Mouse (Mus musculus): ENCODE measurements around the gene Zfp827.

Zfp827 gene

GRCm38 (mm10) chr8:79159397-79159796, 131.2 kb downstream of the Zfp827 start:
- no peak for DNase-seq (ENCODE audit: low spot score)

- no peak for DNase-seq (ENCODE audit: low spot score)
These were observed 132.1 kb downstream of the Zfp827 start for GRCm38 (mm10) chr8:79160302-79160701.

- DNase-seq (ENCODE audit: low spot score), result no peak
These were observed 133.0 kb downstream of the Zfp827 start for GRCm38 (mm10) chr8:79161172-79161778.

DNA sequence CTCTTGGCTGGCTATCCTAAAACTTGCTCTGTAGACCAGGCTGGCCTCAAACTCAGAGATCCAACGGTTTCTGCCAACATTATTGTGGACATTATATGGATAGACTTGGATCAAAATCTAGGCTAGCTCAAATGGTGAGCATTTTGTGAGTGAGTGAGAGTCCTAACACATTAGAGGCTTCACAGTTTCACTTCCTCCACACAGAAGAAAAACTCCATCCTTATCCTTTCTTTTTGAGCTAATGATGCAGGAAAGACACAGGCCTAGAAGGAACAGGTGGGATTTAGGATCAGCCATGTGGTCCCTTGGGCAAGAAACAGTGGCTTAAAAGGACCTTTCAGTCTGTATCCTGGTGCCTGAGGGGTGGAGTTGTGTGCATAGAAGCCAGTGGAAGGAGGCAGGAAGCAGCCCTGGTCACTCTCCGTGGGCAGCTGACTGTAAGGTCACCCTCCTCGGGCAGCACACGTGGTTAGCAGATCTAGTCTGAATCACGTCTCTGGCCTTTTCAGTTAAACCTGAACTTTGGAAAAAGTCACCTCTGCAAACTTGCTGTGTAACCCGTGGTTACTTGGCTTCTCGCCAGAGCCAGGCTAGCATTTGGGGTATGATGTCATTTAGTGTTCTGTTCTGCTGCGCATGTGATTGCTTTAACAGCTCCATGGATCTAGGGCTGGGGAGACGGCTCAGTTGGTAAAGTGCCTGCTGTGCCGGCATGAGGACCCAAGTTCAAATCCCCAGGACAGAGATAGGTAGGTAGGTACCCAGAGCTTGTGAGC, 134.5 kb downstream of the Zfp827 start:
- DNase-seq (ENCODE audit: low spot score), result no peak

- DNase-seq (ENCODE audit: low spot score), result no peak
These were observed 136.1 kb downstream of the Zfp827 start for GRCm38 (mm10) chr8:79164336-79164735.

GRCm38 (mm10) chr8:79165276-79165675, 137.0 kb downstream of the Zfp827 start:
- no peak for DNase-seq (ENCODE audit: low spot score)

DNA sequence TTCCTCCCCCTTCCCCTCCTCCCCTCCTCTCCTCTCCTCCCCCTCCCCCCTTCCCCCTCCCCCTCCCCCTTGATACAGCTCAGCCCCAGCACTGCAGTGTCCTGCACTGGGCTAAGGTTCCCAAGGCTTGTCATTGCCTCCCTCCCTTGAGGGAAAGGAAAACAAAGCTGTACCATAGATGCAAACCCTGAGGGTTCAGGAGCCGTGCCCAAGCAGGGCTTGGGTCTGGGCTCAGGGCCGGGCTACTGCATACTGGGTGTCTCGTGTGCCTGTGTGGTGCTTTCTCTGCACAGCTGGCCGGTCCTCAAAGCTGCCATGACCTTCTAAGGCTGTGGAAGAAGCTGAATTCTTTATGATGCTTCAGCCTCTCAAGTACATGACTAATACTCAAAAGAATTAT, 145.4 kb downstream of the Zfp827 start:
- DNase-seq (ENCODE audit: low spot score), result no peak

GRCm38 (mm10) chr8:79175991-79176390, 147.8 kb downstream of the Zfp827 start:
- no peak for DNase-seq (ENCODE audit: low spot score)

DNA sequence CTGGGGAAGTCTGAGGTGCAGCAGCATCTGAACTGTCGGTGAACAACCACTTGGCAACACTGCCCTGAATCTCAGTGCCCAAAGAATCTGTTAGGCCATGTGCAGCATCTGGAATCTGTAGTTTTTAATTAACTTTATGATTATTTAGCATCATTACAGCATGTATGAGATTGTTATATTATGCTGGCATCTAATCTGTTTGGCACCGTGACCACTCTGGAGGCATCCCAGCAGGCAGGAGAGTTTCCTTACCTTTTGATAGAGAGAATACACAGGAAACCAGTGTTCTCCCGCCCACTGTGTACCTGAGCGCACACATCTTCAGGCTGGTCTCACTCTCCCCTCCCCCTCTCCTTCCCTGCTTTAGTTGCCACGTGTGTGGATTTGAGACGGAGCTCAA, 151.4 kb downstream of the Zfp827 start:
- no peak for DNase-seq (ENCODE audit: low spot score)

- DNase-seq (ENCODE audit: low spot score), result no peak
These were observed 157.3 kb downstream of the Zfp827 start for GRCm38 (mm10) chr8:79185488-79185887.

GRCm38 (mm10) chr8:79190071-79190470, 161.8 kb downstream of the Zfp827 start:
- no peak for DNase-seq (ENCODE audit: low spot score)

GRCm38 (mm10) chr8:79196481-79196880, 168.2 kb downstream of the Zfp827 start:
- no peak for DNase-seq (ENCODE audit: low spot score)

DNA sequence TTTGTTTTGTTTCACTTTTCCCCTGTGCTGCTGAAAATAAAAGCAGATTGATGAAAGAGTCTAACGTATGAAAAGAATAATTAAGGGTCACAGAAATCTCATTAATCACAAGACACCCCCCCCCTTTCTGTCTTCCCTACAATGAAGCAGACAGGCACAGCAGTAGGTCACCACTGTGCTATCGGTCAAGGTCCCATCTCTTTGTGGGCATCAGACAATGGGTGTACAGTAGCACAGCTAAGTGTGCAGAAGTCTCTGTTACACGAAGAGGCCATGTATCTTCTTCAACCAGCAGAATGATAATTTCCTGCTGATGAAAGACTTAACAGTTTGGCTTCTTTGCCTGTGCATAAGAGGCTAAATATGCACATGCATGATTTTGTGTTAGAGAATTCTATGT, 170.4 kb downstream of the Zfp827 start:
- no peak for DNase-seq (ENCODE audit: low spot score)

DNA sequence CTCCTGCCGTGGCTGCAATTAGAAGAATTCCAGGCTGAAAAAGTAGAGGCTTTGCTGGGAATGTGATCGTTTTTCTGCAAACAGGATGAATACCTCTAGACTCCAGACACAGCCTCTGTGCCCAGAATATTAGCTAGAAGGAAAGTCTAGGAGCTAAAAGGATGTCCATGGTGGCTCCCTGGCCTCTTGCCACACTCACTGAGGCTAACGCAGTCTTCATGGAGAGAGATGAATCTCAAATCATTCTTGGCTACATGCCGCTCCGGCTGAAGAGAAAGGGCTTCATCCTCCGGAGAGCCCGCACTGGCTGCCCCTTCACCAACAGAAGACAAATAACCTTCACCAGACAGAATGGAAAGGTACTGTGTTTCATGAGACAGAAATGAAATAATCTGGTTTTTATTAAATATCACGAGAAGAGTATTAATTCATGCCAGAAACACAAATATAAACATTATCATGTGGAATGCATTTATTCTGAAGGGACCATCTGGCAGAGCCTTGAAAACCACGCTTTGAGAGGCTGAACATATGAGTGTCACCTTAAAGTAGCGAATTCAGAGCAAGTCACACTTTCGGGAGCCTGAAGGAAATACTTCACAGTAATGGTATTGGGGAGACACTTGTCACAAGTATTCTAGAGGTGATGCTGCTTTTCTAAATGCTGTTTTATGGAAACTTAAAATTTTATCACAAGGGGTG, 173.4 kb downstream of the Zfp827 start:
- no peak for DNase-seq (ENCODE audit: low spot score)

DNA sequence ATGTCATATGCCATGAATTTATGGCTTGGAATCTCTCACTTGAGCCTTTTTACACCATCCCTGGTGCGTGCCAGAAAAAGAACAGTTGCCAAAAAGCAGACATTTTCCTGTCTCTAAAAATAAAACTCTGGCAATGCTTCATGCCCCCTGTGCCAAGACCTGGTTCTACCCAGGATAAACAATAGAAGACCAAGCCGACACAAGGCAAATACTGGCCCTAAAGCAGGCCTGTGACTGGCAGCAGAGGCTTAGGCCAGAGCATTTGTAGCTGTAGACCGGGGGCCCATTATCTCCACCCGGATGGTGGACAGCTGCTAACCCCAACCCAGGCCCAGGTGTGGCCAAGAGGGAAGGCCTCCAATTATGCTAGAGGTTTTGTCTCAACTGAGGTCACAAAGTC, 178.7 kb downstream of the Zfp827 start:
- DNase-seq (ENCODE audit: low spot score), result no peak

DNA sequence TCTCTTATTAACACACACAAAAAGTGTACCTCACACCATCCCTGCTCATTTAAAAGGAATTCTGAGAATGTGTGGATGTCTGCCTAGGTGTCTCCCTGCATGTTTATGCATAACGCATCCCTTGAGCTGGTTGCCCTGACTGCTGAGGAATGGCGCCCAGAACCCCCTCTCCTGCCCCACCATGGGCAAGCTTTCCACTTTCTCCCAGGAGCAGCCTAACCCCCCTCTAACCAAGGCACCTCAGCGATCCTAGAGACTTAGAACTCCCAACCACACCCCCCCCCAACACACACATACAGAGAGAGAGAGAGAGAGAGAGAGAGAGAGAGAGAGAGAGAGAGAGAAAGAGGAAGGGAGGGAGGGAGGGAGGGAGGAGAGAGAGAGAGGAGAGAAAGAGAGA, 179.9 kb downstream of the Zfp827 start:
- no peak for DNase-seq (ENCODE audit: low spot score)

DNA sequence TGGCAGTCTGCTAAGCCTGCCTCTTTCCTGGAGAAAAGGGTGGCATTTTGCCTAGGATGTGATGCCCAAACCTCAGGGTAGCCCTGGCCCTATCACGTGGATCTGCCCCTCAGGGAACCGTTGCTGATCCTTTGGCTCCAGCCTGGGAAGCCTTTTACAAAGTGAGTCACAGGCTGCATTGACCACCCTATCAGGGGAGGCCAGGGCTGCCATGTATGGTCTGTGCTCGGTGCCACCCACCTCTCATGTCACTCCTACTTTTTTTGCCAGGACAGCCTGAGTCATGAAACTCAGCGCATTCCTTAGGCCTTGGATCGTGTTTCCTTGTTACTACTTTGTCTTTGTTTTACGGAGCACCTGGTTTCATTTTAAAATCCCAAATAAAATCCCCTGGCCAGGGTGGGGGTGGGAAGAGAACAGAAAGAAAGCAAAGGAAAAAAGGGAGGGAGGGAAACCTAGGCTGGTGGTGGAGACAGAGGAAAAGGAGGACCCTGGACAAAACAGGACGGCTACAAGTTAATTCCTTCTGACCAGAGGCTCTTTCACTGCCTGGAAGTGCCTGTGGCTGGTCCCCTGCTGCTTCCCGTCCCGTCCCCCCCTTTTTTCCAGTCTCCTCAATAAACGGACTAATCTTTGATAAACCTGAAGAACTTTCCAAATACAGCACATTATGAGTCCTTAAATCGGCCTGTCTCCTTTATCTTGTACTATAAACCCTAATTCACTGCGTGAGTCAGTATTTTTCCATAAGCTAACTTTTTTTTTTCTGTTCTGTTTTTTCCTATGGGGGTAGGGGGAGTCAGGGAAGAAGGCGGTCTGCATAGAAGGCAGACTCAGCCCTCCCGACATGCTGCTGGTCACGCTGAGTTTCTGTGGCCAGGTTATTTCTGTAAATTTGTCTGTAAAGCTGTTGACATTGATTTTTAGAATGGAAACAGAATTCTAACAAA, 180.7 kb downstream of the Zfp827 start:
- DNase-seq (ENCODE audit: low spot score), result no peak

DNA sequence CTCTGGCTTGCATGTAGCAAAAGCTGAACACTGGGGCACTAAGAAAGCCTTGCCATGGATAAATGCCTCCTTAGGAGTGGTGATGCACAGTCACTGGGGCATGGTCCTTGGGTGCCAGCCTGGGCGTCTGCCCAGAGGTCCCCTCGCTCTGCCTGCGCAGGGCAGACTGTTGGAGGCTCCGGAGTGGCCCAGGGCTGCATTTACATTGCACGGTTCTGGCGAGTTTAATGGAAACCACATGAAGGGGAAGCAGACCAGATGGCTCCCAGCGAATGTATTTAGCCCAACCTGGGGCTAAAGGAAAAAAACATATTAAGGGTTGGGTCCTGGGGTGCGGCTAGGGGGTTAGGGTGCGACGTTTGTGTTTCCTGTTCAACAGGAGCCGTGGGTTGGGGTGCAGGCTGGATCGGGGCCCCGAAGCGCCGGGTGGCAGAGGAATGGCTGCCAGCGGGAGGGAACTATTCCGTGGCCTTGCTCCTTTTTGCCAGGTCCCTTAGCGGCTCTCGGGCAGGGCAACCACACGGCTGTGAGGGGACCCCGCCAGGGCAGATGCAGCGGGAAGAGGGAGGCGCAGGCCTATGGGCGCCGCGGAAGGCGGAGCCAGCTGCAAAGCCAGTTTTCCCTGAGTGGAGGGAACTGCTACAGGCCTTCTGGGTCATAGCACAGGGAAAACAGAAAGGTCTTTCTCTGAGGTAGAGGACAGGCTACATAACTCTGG, 181.6 kb downstream of the Zfp827 start:
- DNase-seq (ENCODE audit: low spot score), result no peak

DNA sequence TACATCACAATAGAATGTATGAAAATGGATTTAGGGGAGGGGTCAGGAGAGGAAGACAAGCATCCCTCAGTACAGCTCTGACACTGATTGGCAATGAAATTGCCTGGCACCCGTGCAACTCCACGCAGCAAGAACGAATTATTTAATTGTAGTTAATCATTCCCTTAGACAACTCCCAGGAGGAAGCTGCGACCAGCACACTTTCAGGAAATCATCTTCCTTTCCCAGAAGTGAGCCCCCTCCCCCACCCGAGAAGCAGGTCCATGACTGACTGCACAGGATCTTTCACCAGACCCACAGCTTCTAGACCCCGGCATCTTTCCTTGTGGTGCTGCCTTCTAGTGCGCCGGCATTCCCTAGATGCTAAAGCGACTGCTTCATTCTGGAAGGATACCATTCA, 183.4 kb downstream of the Zfp827 start:
- no peak for DNase-seq (ENCODE audit: low spot score)

GRCm38 (mm10) chr8:79222106-79222751, 194.0 kb downstream of the Zfp827 start:
- no peak for DNase-seq (ENCODE audit: low spot score)

- DNase-seq (ENCODE audit: low spot score), result no peak
These were observed 194.5 kb downstream of the Zfp827 start for GRCm38 (mm10) chr8:79222752-79223141.
